Mouse (Mus musculus) midbrain, postnatal 0 days (tissue): ENCODE data around the gene Sprr2e. TPM values are rescaled to one million over a fixed set of nuclear protein-coding genes. Genes with fewer than 3 reads are reported as not detected.

Experiments used
- ATAC-seq: fragments of 200-750 bp; cut with Nextera tagmentation; 2 replicates; pipeline ENCODE4 v1.8.0; 2017; ENCODE audit warnings: moderate number of reproducible peaks, mild to moderate bottlenecking, moderate TSS enrichment, moderate library complexity; ENCODE audit not compliant: low FRiP score
- DNase-seq: peaks from one replicate; pipeline ENCODE4 v3.0.0-alpha.2; 2015; ENCODE audit warnings: low spot score
- H3K27ac ChIP-seq: fragments of 300-500 bp; sonication (generic); 2 replicates; pipeline ENCODE4 v1.5.1; 2014; ENCODE audit warnings: low read depth, mild to moderate bottlenecking, low read length, mixed read lengths
- H3K27me3 ChIP-seq: fragments of 300-500 bp; sonication (generic); 2 replicates; pipeline ENCODE4 v1.6.1; 2014; ENCODE audit warnings: low read length, control low read depth, mixed read lengths; ENCODE audit not compliant: insufficient read depth
- H3K36me3 ChIP-seq: fragments of 300-500 bp; sonication (generic); 2 replicates; pipeline ENCODE4 v1.6.1; 2014; ENCODE audit warnings: low read length, control low read depth, mixed read lengths; ENCODE audit not compliant: insufficient read depth
- H3K4me1 ChIP-seq: fragments of 300-500 bp; sonication (generic); 2 replicates; pipeline ENCODE4 v1.6.1; 2014; ENCODE audit warnings: mild to moderate bottlenecking, control low read depth, antibody characterized with exemption, low read length, mixed read lengths; ENCODE audit not compliant: insufficient read depth
- H3K4me2 ChIP-seq: fragments of 300-500 bp; sonication (generic); 2 replicates; pipeline ENCODE4 v1.6.1; 2014; ENCODE audit warnings: low read depth, mild to moderate bottlenecking, low read length, mixed read lengths; ENCODE audit not compliant: poor library complexity, severe bottlenecking
- H3K4me3 ChIP-seq: fragments of 300-500 bp; sonication (generic); 2 replicates; pipeline ENCODE4 v1.5.1; 2014; ENCODE audit warnings: low read depth, mild to moderate bottlenecking, low read length, moderate library complexity
- H3K9ac ChIP-seq: fragments of 300-500 bp; sonication (generic); replicated peaks from 2 replicates; pipeline ENCODE4 v1.6.1; 2014; ENCODE audit warnings: mild to moderate bottlenecking, low read length, moderate library complexity, mixed read lengths; ENCODE audit not compliant: poor library complexity, severe bottlenecking
- H3K9me3 ChIP-seq: fragments of 300-500 bp; sonication (generic); 2 replicates; pipeline ENCODE4 v1.6.1; 2016; ENCODE audit warnings: low read length, control low read depth
- CTCF ChIP-seq: IDR thresholded peaks from 2 replicates; pipeline ENCODE4 v1.5.1; 2016; ENCODE audit warnings: antibody characterized with exemption, mild to moderate bottlenecking
- WGBS: fragments of 180-500 bp; shearing (Covaris S2); extraction: QIAGEN DNeasy Blood & Tissue Kit; methylation state at CpG from one replicate; pipeline ENCODE4 v1.1.7; 2014; 5-methylcytosine and 5-hydroxymethylcytosine counted together
- polyA plus RNA-seq: library from polyadenylated mRNA; unstranded; fragments of >200 nt; fragmentation: Nextera tagmentation; extraction: Ambion mirVana; gene quantifications from 2 replicates; pipeline ENCODE4 v1.2.1, GENCODE M21; 2015
- total RNA-seq: library from RNA; depleted of rRNA; stranded (reverse); fragments of >200 nt; gene quantifications from 2 replicates; pipeline ENCODE4 v1.2.3, GENCODE M21; 2014; rRNA removed

The Sprr2e gene
- total and polyA plus RNA-seq, 2 experiments from 2014 or later: not detected

- Histone ChIP-seq H3K36me3 (no peaks in the 10 kb centered on the region), H3K9me3 (no peaks in the 10 kb centered on the region), H3K27ac (no peak overlapping the region), H3K4me3 (no peak overlapping the region), H3K27me3 (no peaks in the 10 kb centered on the region), H3K4me2 (no peak overlapping the region), H3K4me1 (no peaks in the 10 kb centered on the region), H3K9ac (no peak overlapping the region)
- no peak for ATAC-seq
- no peak for DNase-seq
- no peak for TF ChIP-seq CTCF
Observed at GRCm38 (mm10) chr3:92361619-92362018, 9.7 kb downstream of the Sprr2e start.

- ATAC-seq (no peak), DNase-seq (no peak)
- Histone ChIP-seq H3K4me2 (no peak within 1 kb of the TSS), H3K4me1 (no peaks in the 10 kb centered on the region), H3K9me3 (no peaks in the 10 kb centered on the region), H3K27me3 (no peaks in the 10 kb centered on the region), H3K4me3 (no peak within 1 kb of the TSS), H3K36me3 (no peaks in the 10 kb centered on the region), H3K9ac (no peak within 1 kb of the TSS), H3K27ac (no peak within 1 kb of the TSS)
- TF ChIP-seq CTCF: no peak
- 52% methylated on average over 3 of the region's 3 CpGs for WGBS
Observed at GRCm38 (mm10) chr3:92364887-92365286, 12.9 kb downstream of the Sprr2e start, which contains the start of gene Sprr2f. Gene Sprr2f (plus strand): TSS chr3:92365187.

GRCm38 (mm10) chr3:92373613-92374012 is 21.7 kb downstream of the Sprr2e start:
- ATAC-seq (no peak), DNase-seq (no peak)
- Histone ChIP-seq H3K9ac (no peak overlapping the region), H3K27ac (no peak overlapping the region), H3K4me1 (no peaks in the 10 kb centered on the region), H3K27me3 (no peaks in the 10 kb centered on the region), H3K4me3 (no peak overlapping the region), H3K36me3 (no peaks in the 10 kb centered on the region), H3K4me2 (no peak overlapping the region), H3K9me3 (no peaks in the 10 kb centered on the region)
- 81% methylated on average over 2 of the region's 2 CpGs for WGBS
- TF ChIP-seq CTCF: no peak

- no peak for TF ChIP-seq CTCF
- Histone ChIP-seq H3K36me3 (no peaks in the 10 kb centered on the region), H3K9ac (no peak within 1 kb of the TSS), H3K27me3 (no peaks in the 10 kb centered on the region), H3K4me3 (no peak within 1 kb of the TSS), H3K4me2 (no peak within 1 kb of the TSS), H3K9me3 (no peaks in the 10 kb centered on the region), H3K27ac (no peak within 1 kb of the TSS), H3K4me1 (no peaks in the 10 kb centered on the region)
- DNase-seq: no peak
- 85% methylated on average over 1 of the region's 1 CpGs for WGBS
- ATAC-seq: no peak
Observed at GRCm38 (mm10) chr3:92385385-92385784, 33.4 kb downstream of the Sprr2e start, which contains the start of gene Sprr2h. Gene Sprr2h (plus strand): TSS chr3:92385685.

- H3K27me3 ChIP-seq: no peaks in the 10 kb centered on the region
- no peaks in the 10 kb centered on the region for H3K36me3 ChIP-seq
- 64% methylated on average over 1 of the region's 1 CpGs for WGBS
- H3K27ac ChIP-seq: no peak overlapping the region
- no peak overlapping the region for H3K4me3 ChIP-seq
- H3K4me2 ChIP-seq: no peak overlapping the region
- H3K9ac ChIP-seq: no peak overlapping the region
- TF ChIP-seq CTCF: peak; percentile 66
- DNase-seq (peak; percentile 1), ATAC-seq (no peak)
- H3K4me1 ChIP-seq: no peaks in the 10 kb centered on the region
- no peaks in the 10 kb centered on the region for H3K9me3 ChIP-seq
Observed at GRCm38 (mm10) chr3:92394301-92394700, 42.4 kb downstream of the Sprr2e start.

Other genes starting within 250 kb of the Sprr2e start
- 0.33 TPM in 1 of 2 replicates, not detected in the other for gene Prr9, start 228.2 kb upstream of the Sprr2e start, total RNA-seq
- not detected in 2 replicates for gene Prr9, start 228.2 kb upstream of the Sprr2e start, polyA plus RNA-seq
- gene Lelp1, start 209.4 kb upstream of the Sprr2e start, total RNA-seq: not detected in 2 replicates
- gene Lelp1, start 209.4 kb upstream of the Sprr2e start, polyA plus RNA-seq: not detected in 2 replicates
- not detected in 2 replicates for gene Sprr2a1, start 136.3 kb upstream of the Sprr2e start, total RNA-seq
- not detected in 2 replicates for gene Sprr2a1, start 136.3 kb upstream of the Sprr2e start, polyA plus RNA-seq
- gene Sprr2a2, start 136.2 kb upstream of the Sprr2e start, total RNA-seq: 0.55 TPM in 1 of 2 replicates, not detected in the other
- not detected in 2 replicates for gene Sprr2a2, start 136.2 kb upstream of the Sprr2e start, polyA plus RNA-seq
- gene Sprr2a3, start 66.7 kb upstream of the Sprr2e start, total RNA-seq: not detected in 2 replicates
- gene Sprr2a3, start 66.7 kb upstream of the Sprr2e start, polyA plus RNA-seq: not detected in 2 replicates
- gene Sprr2b, start 35.5 kb upstream of the Sprr2e start, total RNA-seq: not detected in 2 replicates
- not detected in 2 replicates for gene Sprr2b, start 35.5 kb upstream of the Sprr2e start, polyA plus RNA-seq
- not detected in 2 replicates for gene Sprr2d, start 13.0 kb upstream of the Sprr2e start, total RNA-seq
- not detected in 2 replicates for gene Sprr2d, start 13.0 kb upstream of the Sprr2e start, polyA plus RNA-seq
- not detected in 2 replicates for gene Sprr2f, start 13.0 kb downstream of the Sprr2e start, total RNA-seq
- gene Sprr2f, start 13.0 kb downstream of the Sprr2e start, polyA plus RNA-seq: not detected in 2 replicates
- gene Sprr2h, start 33.5 kb downstream of the Sprr2e start, total RNA-seq: not detected in 2 replicates
- not detected in 2 replicates for gene Sprr2h, start 33.5 kb downstream of the Sprr2e start, polyA plus RNA-seq
- not detected in 2 replicates for gene Sprr2i, start 55.8 kb downstream of the Sprr2e start, total RNA-seq
- not detected in 2 replicates for gene Sprr2i, start 55.8 kb downstream of the Sprr2e start, polyA plus RNA-seq
- gene Sprr2j-ps, start 65.9 kb downstream of the Sprr2e start, total RNA-seq: not detected in 2 replicates
- gene Sprr2j-ps, start 65.9 kb downstream of the Sprr2e start, polyA plus RNA-seq: not detected in 2 replicates
- gene Gm9774, start 77.3 kb downstream of the Sprr2e start, total RNA-seq: 5.0 and 7.8 TPM in 2 replicates
- gene Gm9774, start 77.3 kb downstream of the Sprr2e start, polyA plus RNA-seq: 9.5 and 11.4 TPM in 2 replicates
- not detected in 2 replicates for gene Sprr2k, start 80.4 kb downstream of the Sprr2e start, total RNA-seq
- not detected in 2 replicates for gene Sprr2k, start 80.4 kb downstream of the Sprr2e start, polyA plus RNA-seq
- gene Sprr1b, start 86.6 kb downstream of the Sprr2e start, total RNA-seq: not detected in 2 replicates
- not detected in 2 replicates for gene Sprr1b, start 86.6 kb downstream of the Sprr2e start, polyA plus RNA-seq
- not detected in 2 replicates for gene Sprr3, start 106.6 kb downstream of the Sprr2e start, total RNA-seq
- not detected in 2 replicates for gene Sprr3, start 106.6 kb downstream of the Sprr2e start, polyA plus RNA-seq
- gene Sprr1a, start 133.8 kb downstream of the Sprr2e start, total RNA-seq: not detected in 2 replicates
- gene Sprr1a, start 133.8 kb downstream of the Sprr2e start, polyA plus RNA-seq: not detected in 2 replicates
- not detected in 2 replicates for gene Sprr4, start 148.3 kb downstream of the Sprr2e start, total RNA-seq
- gene Sprr4, start 148.3 kb downstream of the Sprr2e start, polyA plus RNA-seq: not detected in 2 replicates
- gene 2310046K23Rik, start 182.4 kb downstream of the Sprr2e start, total RNA-seq: not detected in 2 replicates
- gene 2310046K23Rik, start 182.4 kb downstream of the Sprr2e start, polyA plus RNA-seq: not detected in 2 replicates
- gene Ivl, start 221.6 kb downstream of the Sprr2e start, total RNA-seq: 0.82 TPM in 1 of 2 replicates, not detected in the other
- gene Ivl, start 221.6 kb downstream of the Sprr2e start, polyA plus RNA-seq: not detected in 2 replicates
- not detected in 2 replicates for gene Smcp, start 236.9 kb downstream of the Sprr2e start, total RNA-seq
- gene Smcp, start 236.9 kb downstream of the Sprr2e start, polyA plus RNA-seq: not detected in 2 replicates